12 mouse cellular contexts compared by ENCODE assay signal in the genomic region with DNA sequence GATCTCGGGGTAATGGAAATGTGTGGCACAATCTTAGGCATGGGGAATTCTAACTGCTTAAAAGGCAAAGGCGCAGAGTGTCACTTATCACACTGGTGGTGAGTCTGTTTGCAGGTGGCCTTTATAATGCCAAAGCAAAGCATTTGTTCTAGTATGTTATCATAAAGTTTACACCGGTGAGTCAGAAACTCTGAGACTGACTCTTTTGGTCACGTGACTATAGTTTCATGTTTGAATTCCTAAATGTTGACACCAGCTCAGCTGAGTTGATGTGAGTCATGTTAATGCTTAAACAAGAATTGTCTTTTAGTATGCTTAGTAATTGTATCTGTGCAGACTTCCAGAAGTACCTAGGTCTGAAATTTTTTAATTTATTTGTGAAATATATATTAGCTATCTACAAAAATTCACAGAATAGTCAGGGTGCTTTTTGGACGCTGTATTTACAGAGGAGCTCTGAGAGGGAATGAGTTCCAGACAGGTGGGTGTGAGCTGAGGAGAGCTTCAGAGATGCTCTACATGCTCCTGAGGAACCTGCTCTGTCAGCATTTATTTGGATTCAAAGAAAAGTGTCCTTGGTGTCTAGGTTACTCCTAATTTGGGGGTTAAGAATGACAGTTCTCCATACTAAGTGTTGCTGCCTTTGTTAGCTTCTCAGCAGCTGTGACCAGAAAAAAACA. TPM values are rescaled to one million over a fixed set of nuclear protein-coding genes. Genes with fewer than 3 reads are reported as not detected.
DNase-seq lines count a peak whose midpoint lies in the region; ATAC-seq and TF ChIP-seq lines count a peak whose summit lies in the region.
"Had no signal": no experiment of that assay in that cellular context is flagged by ENCODE, and none has a peak within 500 bp of the region (broad histone marks: within the 10 kb centered on the region; RNA-seq: fewer than 3 reads in every experiment).

No protein-coding gene starts in this region.

- H3K27me3 ChIP-seq in lung, postnatal 0 days (replicated peaks; ENCODE audit: insufficient read depth, low read length), result no peaks in the 10 kb centered on the region
- no peaks in the 10 kb centered on the region for H3K27me3 ChIP-seq in stomach, embryonic 15.5 days (replicated peaks)
- H3K27me3 ChIP-seq: forebrain, embryonic 12.5 days; hindbrain, embryonic 15.5 days had no signal

- WGBS in lung, postnatal 0 days, result 64% methylated on average over 5 of the region's 5 CpGs
- 55% methylated on average over 5 of the region's 5 CpGs for WGBS in lung, adult 2 months
- WGBS in stomach, embryonic 15.5 days, result 57% methylated on average over 5 of the region's 5 CpGs

- no peak overlapping the region for H3K4me2 ChIP-seq in lung, postnatal 0 days (replicated peaks; ENCODE audit: low read depth, low read length)
- no peak overlapping the region for H3K4me2 ChIP-seq in stomach, embryonic 15.5 days
- H3K4me2 ChIP-seq: forebrain, embryonic 12.5 days; hindbrain, embryonic 15.5 days had no signal

- peak; percentile 72 for TF ChIP-seq EP300 in lung, postnatal 0 days (IDR thresholded peaks at IDR 0.05)

- H3K4me1 ChIP-seq in lung, postnatal 0 days (ENCODE audit: insufficient read depth, low read depth, low read length), result no peaks in the 10 kb centered on the region
- peaks cover 2% of the 10 kb centered on the region; the same call in 1 of the 2 replicates for H3K4me1 ChIP-seq in lung, adult 2 months (ENCODE audit: control insufficient read depth, insufficient read depth, low read length)
- H3K4me1 ChIP-seq in stomach, embryonic 15.5 days, result no peaks in the 10 kb centered on the region
- H3K4me1 ChIP-seq: forebrain, embryonic 12.5 days; hindbrain, embryonic 15.5 days had no signal

- no peak for TF ChIP-seq POLR2A in lung, adult 2 months (IDR thresholded peaks at IDR 0.05; ENCODE audit: borderline replicate concordance, extremely low read depth, low read depth, low read length)

- H3K36me3 ChIP-seq in lung, postnatal 0 days (ENCODE audit: insufficient read depth, low read length), result no peaks in the 10 kb centered on the region
- H3K36me3 ChIP-seq in stomach, embryonic 15.5 days, result no peaks in the 10 kb centered on the region
- H3K36me3 ChIP-seq: hindbrain, embryonic 15.5 days had no signal

- ATAC-seq in lung, postnatal 0 days, result peak; percentile 76
- peak; percentile 65 for ATAC-seq in stomach, embryonic 15.5 days (ENCODE audit: insufficient read depth, low FRiP score, low read depth)

- H3K27ac ChIP-seq in lung, postnatal 0 days (ENCODE audit: low read length), result peak overlapping the region; percentile 43; the same call in 1 of the 2 replicates
- peak overlapping the region; percentile 33 for H3K27ac ChIP-seq in stomach, embryonic 15.5 days
- H3K27ac ChIP-seq: forebrain, embryonic 12.5 days; hindbrain, embryonic 15.5 days had no signal

- H3K9me3 ChIP-seq in lung, postnatal 0 days (ENCODE audit: low read length), result no peaks in the 10 kb centered on the region
- no peaks in the 10 kb centered on the region for H3K9me3 ChIP-seq in stomach, embryonic 15.5 days
- H3K9me3 ChIP-seq: forebrain, embryonic 12.5 days; hindbrain, embryonic 15.5 days had no signal

- no peak overlapping the region for H3K9ac ChIP-seq in lung, postnatal 0 days (replicated peaks; ENCODE audit: low read depth)
- H3K9ac ChIP-seq in stomach, embryonic 15.5 days, result no peak overlapping the region
- H3K9ac ChIP-seq: forebrain, embryonic 12.5 days; hindbrain, embryonic 15.5 days had no signal

- no peak overlapping the region for H3K4me3 ChIP-seq in lung, postnatal 0 days (ENCODE audit: low read depth, low read length)
- H3K4me3 ChIP-seq in lung, adult 2 months (replicated peaks; ENCODE audit: extremely low read depth, low read depth, low read length), result no peak overlapping the region
- H3K4me3 ChIP-seq in stomach, embryonic 15.5 days (replicated peaks), result no peak overlapping the region
- H3K4me3 ChIP-seq: forebrain, embryonic 12.5 days; hindbrain, embryonic 15.5 days had no signal

- TF ChIP-seq CTCF in lung, postnatal 0 days (IDR thresholded peaks at IDR 0.05), result no peak
- no peak for TF ChIP-seq CTCF in lung, adult 2 months (IDR thresholded peaks at IDR 0.05; ENCODE audit: insufficient read depth, low read length)

- DNase-seq in lung, postnatal 0 days (ENCODE audit: low spot score), result peak; percentile 89
- DNase-seq in lung, adult 2 months, result no peak
- peak; percentile 69 for DNase-seq in Muller cell, postnatal 12 days (ENCODE audit: inconsistent ontology term)
- peak; percentile 63 for DNase-seq in induced T-regulatory cell, adult 2 months (ENCODE audit: low read depth)
- no peak for DNase-seq in cerebellum, postnatal 4 days (ENCODE audit: low spot score in 2 of 2)
- no peak for DNase-seq in retina, embryonic 14.5 days (ENCODE audit: low spot score)
- no peak for DNase-seq in neural tube, embryonic 10.5 days (ENCODE audit: extremely low spot score, low spot score)
- DNase-seq: gastrocnemius, postnatal 14 days; thymus, adult 2 months had no signal

RNA-seq across cellular contexts. Expression of gene Znrf2, which starts 50.2 kb away (rescaled TPM):
- polyA plus RNA-seq in lung, postnatal 0 days (2015; fragmentation: Nextera tagmentation; extraction: Ambion mirVana), result 4.6 and 5.7 TPM in 2 replicates
- polyA plus RNA-seq in lung, adult 2 months (2012; rRNA removed), result 6.9 and 8.3 TPM in 2 replicates
- polyA plus RNA-seq in stomach, embryonic 15.5 days (2015; fragmentation: Nextera tagmentation; extraction: Ambion mirVana), result 4.3 and 5.3 TPM in 2 replicates

Comparison
In these comparisons a context has a peak if more than half of its experiments do, and no peak if none do; other contexts are left out.
1. DNase-seq: peak in lung, postnatal 0 days (single experiment), Muller cell, postnatal 12 days (single experiment) and induced T-regulatory cell, adult 2 months (single experiment); none in lung, adult 2 months (single experiment), cerebellum, postnatal 4 days (0 of 2), retina, embryonic 14.5 days (single experiment) and neural tube, embryonic 10.5 days (single experiment).